Mouse (Mus musculus) myocyte (in vitro differentiated cells): ENCODE results near the gene Slco3a1. TPM values are rescaled to one million over a fixed set of nuclear protein-coding genes. Genes with fewer than 3 reads are reported as not detected.

Experiments used
- H3K27me3 ChIP-seq: one replicate; pipeline ENCODE4 v1.6.1; 2011; ENCODE audit not compliant: control insufficient read depth, insufficient read depth, insufficient read length
- H3K36me3 ChIP-seq: one replicate; pipeline ENCODE4 v1.6.1; 2011; ENCODE audit not compliant: control insufficient read depth, insufficient read depth
- H3K4me2 ChIP-seq: one replicate; pipeline ENCODE4 v1.6.1; 2011; ENCODE audit warnings: low read depth, control low read depth
- H3K4me3 ChIP-seq: one replicate; pipeline ENCODE4 v1.5.1; 2011; ENCODE audit warnings: mild to moderate bottlenecking, control low read depth, moderate library complexity
- H3K79me2 ChIP-seq: one replicate; pipeline ENCODE4 v1.6.1; 2011; ENCODE audit not compliant: control insufficient read depth, insufficient read depth
- H3ac ChIP-seq: one replicate; pipeline ENCODE4 v1.6.1; 2011; ENCODE audit not compliant: control insufficient read depth, insufficient read length
- CEBPB ChIP-seq: IDR thresholded peaks from 2 replicates; pipeline ENCODE4 v1.6.1; 2011; ENCODE audit warnings: mild to moderate bottlenecking, moderate library complexity; ENCODE audit not compliant: poor library complexity, insufficient read depth, severe bottlenecking
- E2F4 ChIP-seq: IDR thresholded peaks from one replicate; pipeline ENCODE4 v1.6.1; 2011; ENCODE audit warnings: mild to moderate bottlenecking, control low read depth, moderate library complexity; ENCODE audit not compliant: insufficient read depth
- MAX ChIP-seq: IDR thresholded peaks from one replicate; pipeline ENCODE4 v1.6.1; 2011; ENCODE audit warnings: low read depth, mild to moderate bottlenecking, control low read depth
- MYOD1 ChIP-seq, 3 experiments: IDR thresholded peaks; one replicate each; pipeline ENCODE4 v1.6.1; 2011; ENCODE audit warnings: control low read depth in 2 of 3, low read depth in 2 of 3, mild to moderate bottlenecking in 2 of 3, moderate library complexity in 1 of 3; ENCODE audit not compliant: insufficient read length in 2 of 3, control insufficient read depth in 1 of 3
- MYOG ChIP-seq, 3 experiments: IDR thresholded peaks; one replicate each; pipeline ENCODE4 v1.6.1; 2011; ENCODE audit warnings: control low read depth in 2 of 3, low read depth in 2 of 3, mild to moderate bottlenecking in 2 of 3; ENCODE audit not compliant: insufficient read length in 2 of 3, control insufficient read depth in 1 of 3, insufficient read depth in 1 of 3
- POLR2A ChIP-seq: IDR thresholded peaks from one replicate; pipeline ENCODE4 v1.6.1; 2011; ENCODE audit warnings: low read depth, mild to moderate bottlenecking, control low read depth, moderate library complexity; ENCODE audit not compliant: insufficient read length
- POLR2AphosphoS2 ChIP-seq: IDR thresholded peaks from one replicate; pipeline ENCODE4 v1.6.1; 2011; ENCODE audit warnings: low read depth, control low read depth; ENCODE audit not compliant: insufficient read length
- REST ChIP-seq: IDR thresholded peaks from one replicate; pipeline ENCODE4 v1.6.1; 2011; ENCODE audit warnings: mild to moderate bottlenecking, control low read depth, moderate library complexity; ENCODE audit not compliant: insufficient read depth, insufficient read length
- SRF ChIP-seq: IDR thresholded peaks from one replicate; pipeline ENCODE4 v1.6.1; 2011; ENCODE audit warnings: low read depth; ENCODE audit not compliant: control insufficient read depth, insufficient read length
- TCF12 ChIP-seq: IDR thresholded peaks from one replicate; pipeline ENCODE4 v1.6.1; 2011; ENCODE audit warnings: mild to moderate bottlenecking, control low read depth; ENCODE audit not compliant: poor library complexity, insufficient read depth, severe bottlenecking
- TCF3 ChIP-seq: IDR thresholded peaks from one replicate; pipeline ENCODE4 v1.6.1; 2011; ENCODE audit warnings: low read depth, control low read depth; ENCODE audit not compliant: insufficient read length
- USF1 ChIP-seq: IDR thresholded peaks from one replicate; pipeline ENCODE4 v1.6.1; 2011; ENCODE audit warnings: low read depth, mild to moderate bottlenecking, control low read depth, moderate library complexity
- polyA plus RNA-seq: library from polyadenylated mRNA; unstranded; fragments of >200 nt; fragmentation: generic; extraction: Trizol; gene quantifications from one replicate; pipeline ENCODE4 v1.2.1, GENCODE M21; 2012; ENCODE audit warnings: missing spikeins

Gene Slco3a1
- polyA plus RNA-seq, 1 experiment = 50.7 TPM

GRCm38 (mm10) chr7:74526030-74526429, 28.6 kb downstream of the Slco3a1 start:
- no peaks in the 10 kb centered on the region for H3K27me3 ChIP-seq
- H3K79me2 ChIP-seq = peaks cover 8% of the 10 kb centered on the region
- H3K4me2 ChIP-seq = no peak overlapping the region
- no peak overlapping the region for H3K4me3 ChIP-seq
- H3K36me3 ChIP-seq = no peaks in the 10 kb centered on the region
- TF ChIP-seq E2F4 = no peak
- TF ChIP-seq CEBPB = no peak
- TF ChIP-seq REST = no peak
- no peak for TF ChIP-seq MYOD1 (IDR thresholded peaks at IDR 0.05; ENCODE audit: control insufficient read depth in 1 of 3, insufficient read length in 2 of 3, low read depth in 2 of 3)
- no peak for TF ChIP-seq MAX
- no peak for TF ChIP-seq TCF3
- TF ChIP-seq MYOG (IDR thresholded peaks at IDR 0.05; ENCODE audit: control insufficient read depth in 1 of 3, insufficient read depth in 1 of 3, insufficient read length in 2 of 3, low read depth in 2 of 3) = no peak
- TF ChIP-seq POLR2A = no peak
- no peak for TF ChIP-seq POLR2AphosphoS2
- no peak for TF ChIP-seq TCF12
- no peak for TF ChIP-seq SRF
- no peak for TF ChIP-seq USF1
- H3ac ChIP-seq = no peak overlapping the region

GRCm38 (mm10) chr7:74525586-74525985, 29.0 kb downstream of the Slco3a1 start:
- Histone ChIP-seq H3K27me3 (no peaks in the 10 kb centered on the region), H3ac (no peak overlapping the region), H3K36me3 (no peaks in the 10 kb centered on the region), H3K79me2 (peaks cover 8% of the 10 kb centered on the region), H3K4me3 (no peak overlapping the region), H3K4me2 (no peak overlapping the region)
- TF ChIP-seq MYOD1 (IDR thresholded peaks at IDR 0.05; ENCODE audit: control insufficient read depth in 1 of 3, insufficient read length in 2 of 3, low read depth in 2 of 3) (no peak), MYOG (IDR thresholded peaks at IDR 0.05; ENCODE audit: control insufficient read depth in 1 of 3, insufficient read depth in 1 of 3, insufficient read length in 2 of 3, low read depth in 2 of 3) (peak in 1 of 3 experiments; percentile 3), MAX (no peak)

- Histone ChIP-seq H3K36me3 (no peaks in the 10 kb centered on the region), H3K27me3 (no peaks in the 10 kb centered on the region), H3K79me2 (peaks cover 15% of the 10 kb centered on the region), H3ac (no peak overlapping the region), H3K4me2 (peak overlapping the region; percentile 15), H3K4me3 (no peak overlapping the region)
- TF ChIP-seq MYOD1 (IDR thresholded peaks at IDR 0.05; ENCODE audit: control insufficient read depth in 1 of 3, insufficient read length in 2 of 3, low read depth in 2 of 3) (peak in 2 of 3 experiments; percentile 20 to 54), SRF (no peak)
These were observed 30.2 kb downstream of the Slco3a1 start for GRCm38 (mm10) chr7:74524188-74524971.

GRCm38 (mm10) chr7:74523086-74523485, 31.5 kb downstream of the Slco3a1 start:
- TF ChIP-seq MAX (no peak), REST (no peak), CEBPB (no peak), TCF12 (no peak), POLR2AphosphoS2 (no peak), MYOD1 (IDR thresholded peaks at IDR 0.05; ENCODE audit: control insufficient read depth in 1 of 3, insufficient read length in 2 of 3, low read depth in 2 of 3) (peak in 1 of 3 experiments; percentile 35)
- peaks cover 12% of the 10 kb centered on the region for H3K79me2 ChIP-seq

GRCm38 (mm10) chr7:74522260-74522659, 32.3 kb downstream of the Slco3a1 start:
- H3K79me2 ChIP-seq = peaks cover 14% of the 10 kb centered on the region
- H3K4me3 ChIP-seq = no peak overlapping the region
- H3K27me3 ChIP-seq = no peaks in the 10 kb centered on the region
- H3K4me2 ChIP-seq = no peak overlapping the region
- H3ac ChIP-seq = no peak overlapping the region
- H3K36me3 ChIP-seq = no peaks in the 10 kb centered on the region
- TF ChIP-seq TCF3 = no peak
- TF ChIP-seq MYOG (IDR thresholded peaks at IDR 0.05; ENCODE audit: control insufficient read depth in 1 of 3, insufficient read depth in 1 of 3, insufficient read length in 2 of 3, low read depth in 2 of 3) = no peak
- no peak for TF ChIP-seq SRF
- no peak for TF ChIP-seq POLR2A
- no peak for TF ChIP-seq TCF12
- no peak for TF ChIP-seq MYOD1 (IDR thresholded peaks at IDR 0.05; ENCODE audit: control insufficient read depth in 1 of 3, insufficient read length in 2 of 3, low read depth in 2 of 3)
- TF ChIP-seq REST = no peak
- no peak for TF ChIP-seq USF1
- no peak for TF ChIP-seq E2F4
- no peak for TF ChIP-seq CEBPB
- TF ChIP-seq POLR2AphosphoS2 = no peak
- no peak for TF ChIP-seq MAX

More at GRCm38 (mm10) chr7:74523086-74523485, 31.5 kb downstream of the Slco3a1 start:
- no peaks in the 10 kb centered on the region for H3K27me3 ChIP-seq
- no peak overlapping the region for H3K4me3 ChIP-seq
- no peaks in the 10 kb centered on the region for H3K36me3 ChIP-seq
- no peak overlapping the region for H3ac ChIP-seq
- no peak overlapping the region for H3K4me2 ChIP-seq
